Mouse (Mus musculus) kidney, embryonic 15.5 days (tissue): ENCODE measurements around the gene Ncapd2. TPM values are rescaled to one million over a fixed set of nuclear protein-coding genes. Genes with fewer than 3 reads are reported as not detected.
"Not testable (repeated sequence)": the region's sequence is repeated elsewhere in the genome, so short reads cannot be mapped to it uniquely, and the experiment has no call there.

ENCODE experiments used
- ATAC-seq: fragments of 200-750 bp; cut with Nextera tagmentation; replicated peaks from 2 replicates; pipeline ENCODE4 v1.8.0; 2017; ENCODE audit warnings: moderate TSS enrichment; ENCODE audit not compliant: low FRiP score
- H3K27ac ChIP-seq: fragments of 300-500 bp; sonication (generic); 2 replicates; pipeline ENCODE4 v1.5.1; 2015; ENCODE audit warnings: mild to moderate bottlenecking, inconsistent platforms
- H3K27me3 ChIP-seq: fragments of 300-500 bp; sonication (generic); 2 replicates; pipeline ENCODE4 v1.6.1; 2015; ENCODE audit warnings: inconsistent platforms
- H3K36me3 ChIP-seq: fragments of 300-500 bp; sonication (generic); 2 replicates; pipeline ENCODE4 v1.6.1; 2015; ENCODE audit warnings: inconsistent platforms
- H3K4me1 ChIP-seq: fragments of 300-500 bp; sonication (generic); 2 replicates; pipeline ENCODE4 v1.6.1; 2015; ENCODE audit warnings: inconsistent platforms
- H3K4me2 ChIP-seq: fragments of 300-500 bp; sonication (generic); 2 replicates; pipeline ENCODE4 v1.6.1; 2015; ENCODE audit warnings: moderate library complexity, mild to moderate bottlenecking, inconsistent platforms
- H3K4me3 ChIP-seq: fragments of 300-500 bp; sonication (generic); replicated peaks from 2 replicates; pipeline ENCODE4 v1.5.1; 2015; ENCODE audit warnings: mild to moderate bottlenecking, inconsistent platforms
- H3K9ac ChIP-seq: fragments of 300-500 bp; sonication (generic); 2 replicates; pipeline ENCODE4 v1.6.1; 2015; ENCODE audit warnings: mild to moderate bottlenecking, inconsistent platforms
- H3K9me3 ChIP-seq: fragments of 300-500 bp; sonication (generic); replicated peaks from 2 replicates; pipeline ENCODE4 v1.6.1; 2016; ENCODE audit warnings: inconsistent platforms
- WGBS: fragments of 180-500 bp; shearing (Covaris S2); methylation state at CpG from one replicate; pipeline ENCODE4 v1.1.7; 2015; ENCODE audit warnings: mixed read lengths; 5-methylcytosine and 5-hydroxymethylcytosine counted together
- polyA plus RNA-seq: library from polyadenylated mRNA; unstranded; fragments of >200 nt; fragmentation: Nextera tagmentation; extraction: Ambion mirVana; gene quantifications from 2 replicates; pipeline ENCODE4 v1.2.1, GENCODE M21; 2015

The Ncapd2 gene
- polyA plus RNA-seq, 1 experiment from 2014 or later, result 151 TPM

- H3K4me2 ChIP-seq, result peak overlapping the region; percentile 21; the same call in 1 of the 2 replicates
- not testable (repeated sequence) for ATAC-seq, H3K27ac ChIP-seq, H3K9me3 ChIP-seq, H3K9ac ChIP-seq, H3K27me3 ChIP-seq
- WGBS, result 70% methylated on average over 13 of the region's 16 CpGs
- peaks cover 58% of the 10 kb centered on the region for H3K4me1 ChIP-seq
- H3K4me3 ChIP-seq, result 0 out of 2 replicates have a peak overlapping the region, but pooled peaks have one; percentile 4
- peaks cover 70% of the 10 kb centered on the region for H3K36me3 ChIP-seq
Measured at GRCm38 (mm10) chr6:125162615-125163305, 28.7 kb downstream of the Ncapd2 start.

- 10% methylated on average over 4 of the region's 5 CpGs for WGBS
- H3K9ac ChIP-seq, H3K9me3 ChIP-seq, ATAC-seq, H3K27ac ChIP-seq, H3K4me2 ChIP-seq, H3K4me3 ChIP-seq, H3K27me3 ChIP-seq: not testable (repeated sequence)
- H3K4me1 ChIP-seq, result peaks cover 58% of the 10 kb centered on the region
- H3K36me3 ChIP-seq, result peaks cover 67% of the 10 kb centered on the region
Measured at GRCm38 (mm10) chr6:125161971-125162370, 29.5 kb downstream of the Ncapd2 start.

- ATAC-seq, result no peak
- no peaks in the 10 kb centered on the region for H3K9me3 ChIP-seq
- H3K4me3 ChIP-seq, result no peak overlapping the region
- WGBS, result 26% methylated on average over 22 of the region's 22 CpGs
- no peaks in the 10 kb centered on the region for H3K27me3 ChIP-seq
- H3K27ac ChIP-seq, result peak overlapping the region; percentile 64
- H3K9ac ChIP-seq, result no peak overlapping the region
- H3K4me1 ChIP-seq, result peaks cover 53% of the 10 kb centered on the region
- no peak overlapping the region for H3K4me2 ChIP-seq
- H3K36me3 ChIP-seq, result peaks cover 67% of the 10 kb centered on the region
Measured at GRCm38 (mm10) chr6:125160854-125161760, 30.4 kb downstream of the Ncapd2 start.

- Histone ChIP-seq H3K9ac (no peak overlapping the region), H3K27me3 (no peaks in the 10 kb centered on the region), H3K4me1 (peaks cover 50% of the 10 kb centered on the region), H3K36me3 (peaks cover 70% of the 10 kb centered on the region), H3K4me2 (no peak overlapping the region), H3K9me3 (no peaks in the 10 kb centered on the region), H3K27ac (peak overlapping the region; percentile 64; the same call in 1 of the 2 replicates), H3K4me3 (no peak overlapping the region)
- 56% methylated on average over 10 of the region's 10 CpGs for WGBS
- ATAC-seq, result no peak
Measured at GRCm38 (mm10) chr6:125160558-125160853, 31.0 kb downstream of the Ncapd2 start.

- H3K9me3 ChIP-seq, result no peaks in the 10 kb centered on the region
- H3K27me3 ChIP-seq, result no peaks in the 10 kb centered on the region
- no peak overlapping the region for H3K9ac ChIP-seq
- peaks cover 72% of the 10 kb centered on the region for H3K36me3 ChIP-seq
- 0 out of 2 replicates have a peak overlapping the region, but pooled peaks have one; percentile 64 for H3K27ac ChIP-seq
- ATAC-seq, result no peak
- H3K4me3 ChIP-seq, result no peak overlapping the region
- 86% methylated on average over 7 of the region's 7 CpGs for WGBS
- no peak overlapping the region for H3K4me2 ChIP-seq
- peaks cover 55% of the 10 kb centered on the region for H3K4me1 ChIP-seq
Measured at GRCm38 (mm10) chr6:125159773-125160557, 31.5 kb downstream of the Ncapd2 start.

- peaks cover 51% of the 10 kb centered on the region for H3K4me1 ChIP-seq
- H3K9ac ChIP-seq, result no peak overlapping the region
- no peak overlapping the region for H3K4me3 ChIP-seq
- WGBS, result 73% methylated on average over 15 of the region's 15 CpGs
- ATAC-seq, result no peak
- H3K9me3 ChIP-seq, result no peaks in the 10 kb centered on the region
- H3K4me2 ChIP-seq, result no peak overlapping the region
- H3K27me3 ChIP-seq, result no peaks in the 10 kb centered on the region
- H3K36me3 ChIP-seq, result peaks cover 66% of the 10 kb centered on the region
- no peak overlapping the region for H3K27ac ChIP-seq
Measured at GRCm38 (mm10) chr6:125158944-125159492, 32.5 kb downstream of the Ncapd2 start.

- Histone ChIP-seq H3K9ac (no peak overlapping the region; the same call in 1 of the 2 replicates), H3K9me3 (no peaks in the 10 kb centered on the region), H3K27me3 (no peaks in the 10 kb centered on the region), H3K4me1 (peaks cover 43% of the 10 kb centered on the region), H3K36me3 (peaks cover 57% of the 10 kb centered on the region), H3K4me2 (no peak overlapping the region), H3K4me3 (no peak overlapping the region), H3K27ac (peak overlapping the region; percentile 66)
- 39% methylated on average over 7 of the region's 7 CpGs for WGBS
- 0 out of 2 replicates have a peak, but pooled peaks have one; percentile 13 for ATAC-seq
Measured at GRCm38 (mm10) chr6:125156903-125157614, 34.4 kb downstream of the Ncapd2 start.

GRCm38 (mm10) chr6:125156491-125156890, 35.0 kb downstream of the Ncapd2 start:
- Histone ChIP-seq H3K4me1 (peaks cover 39% of the 10 kb centered on the region), H3K27ac (no peak overlapping the region), H3K4me2 (no peak overlapping the region), H3K9ac (no peak overlapping the region), H3K4me3 (no peak overlapping the region), H3K27me3 (no peaks in the 10 kb centered on the region), H3K9me3 (no peaks in the 10 kb centered on the region), H3K36me3 (peaks cover 52% of the 10 kb centered on the region)
- 85% methylated on average over 3 of the region's 3 CpGs for WGBS
- ATAC-seq, result no peak

- Histone ChIP-seq H3K27me3 (no peaks in the 10 kb centered on the region), H3K9ac (no peak overlapping the region), H3K4me2 (no peak overlapping the region), H3K27ac (no peak overlapping the region), H3K9me3 (no peaks in the 10 kb centered on the region), H3K4me3 (no peak overlapping the region), H3K36me3 (peaks cover 45% of the 10 kb centered on the region), H3K4me1 (peaks cover 29% of the 10 kb centered on the region)
- 76% methylated on average over 8 of the region's 8 CpGs for WGBS
- no peak for ATAC-seq
Measured at GRCm38 (mm10) chr6:125155262-125155661, 36.2 kb downstream of the Ncapd2 start.

GRCm38 (mm10) chr6:125154550-125154949, 37.0 kb downstream of the Ncapd2 start:
- no peak overlapping the region for H3K27ac ChIP-seq
- no peak overlapping the region for H3K9ac ChIP-seq
- H3K9me3 ChIP-seq, result no peaks in the 10 kb centered on the region
- ATAC-seq, result no peak
- H3K27me3 ChIP-seq, result no peaks in the 10 kb centered on the region
- no peak overlapping the region for H3K4me2 ChIP-seq
- peaks cover 38% of the 10 kb centered on the region for H3K36me3 ChIP-seq
- H3K4me1 ChIP-seq, result peaks cover 32% of the 10 kb centered on the region
- H3K4me3 ChIP-seq, result no peak overlapping the region

GRCm38 (mm10) chr6:125153682-125154081, 37.8 kb downstream of the Ncapd2 start:
- no peak for ATAC-seq
- H3K4me3 ChIP-seq, result no peak overlapping the region

More at GRCm38 (mm10) chr6:125153682-125154081, 37.8 kb downstream of the Ncapd2 start:
- Histone ChIP-seq H3K27me3 (no peaks in the 10 kb centered on the region), H3K36me3 (peaks cover 30% of the 10 kb centered on the region), H3K9ac (no peak overlapping the region), H3K4me2 (no peak overlapping the region), H3K9me3 (no peaks in the 10 kb centered on the region), H3K27ac (no peak overlapping the region), H3K4me1 (peaks cover 40% of the 10 kb centered on the region)
- 81% methylated on average over 4 of the region's 4 CpGs for WGBS
